Comparison of ENCODE assay signal across 8 mouse cellular contexts in genomic region chr1:23382461-23382805, GRCm38 (mm10). TPM values are rescaled to one million over a fixed set of nuclear protein-coding genes. Genes with fewer than 3 reads are reported as not detected.
DNase-seq lines count a peak whose midpoint lies in the region; ATAC-seq and TF ChIP-seq lines count a peak whose summit lies in the region.

No protein-coding gene starts in this region.

- under 1% methylated on average over 21 of the region's 21 CpGs for WGBS in lung, embryonic 14.5 days
- WGBS in bone marrow, adult 2 months = under 1% methylated on average over 21 of the region's 21 CpGs
- WGBS in forebrain, embryonic 10.5 days = under 1% methylated on average over 20 of the region's 21 CpGs
- 0% methylated on average over 19 of the region's 21 CpGs for WGBS in liver, embryonic 13.5 days (ENCODE audit: insufficient replicate concordance)

- peak overlapping the region; percentile 79 for H3K9ac ChIP-seq in lung, embryonic 14.5 days
- H3K9ac ChIP-seq in liver, embryonic 13.5 days = peak overlapping the region; percentile 98

- ATAC-seq in lung, embryonic 14.5 days (ENCODE audit: insufficient read depth) = no peak; the same call in 1 of the 2 replicates
- ATAC-seq in liver, embryonic 13.5 days (ENCODE audit: low read depth) = no peak
- ATAC-seq in monocyte, adult 5-6 weeks (replicated peaks; ENCODE audit: insufficient number of reproducible peaks, low FRiP score, low TSS enrichment, poor library complexity, severe bottlenecking) = no peak

- H3K9me3 ChIP-seq in lung, embryonic 14.5 days (ENCODE audit: low read depth, low read length) = no peaks in the 10 kb centered on the region
- no peaks in the 10 kb centered on the region for H3K9me3 ChIP-seq in forebrain, embryonic 10.5 days
- no peaks in the 10 kb centered on the region for H3K9me3 ChIP-seq in liver, embryonic 13.5 days (replicated peaks)

- peak overlapping the region; percentile 97 for H3K4me2 ChIP-seq in lung, embryonic 14.5 days
- peak overlapping the region; percentile 98 for H3K4me2 ChIP-seq in liver, embryonic 13.5 days

- TF ChIP-seq CTCF in lung, embryonic 14.5 days (IDR thresholded peaks at IDR 0.05; ENCODE audit: low read depth) = no peak
- TF ChIP-seq CTCF in bone marrow, adult 2 months (IDR thresholded peaks at IDR 0.05; ENCODE audit: control insufficient read depth, insufficient read depth, low read length) = no peak

- H3K4me1 ChIP-seq in lung, embryonic 14.5 days (ENCODE audit: insufficient read depth) = peaks cover 4% of the 10 kb centered on the region; the same call in 1 of the 2 replicates
- peaks cover 5% of the 10 kb centered on the region; the same call in 1 of the 2 replicates for H3K4me1 ChIP-seq in bone marrow, adult 2 months (ENCODE audit: control insufficient read depth, insufficient read depth, low read length)
- peaks cover 38% of the 10 kb centered on the region for H3K4me1 ChIP-seq in forebrain, embryonic 10.5 days
- peaks cover 66% of the 10 kb centered on the region for H3K4me1 ChIP-seq in liver, embryonic 13.5 days (replicated peaks)

- H3K27ac ChIP-seq in lung, embryonic 14.5 days (ENCODE audit: low read depth) = peak overlapping the region; percentile 84
- peak overlapping the region; percentile 97 for H3K27ac ChIP-seq in bone marrow, adult 2 months (ENCODE audit: control insufficient read depth, insufficient read depth, low read depth, low read length, poor library complexity)
- H3K27ac ChIP-seq in forebrain, embryonic 10.5 days = peak overlapping the region; percentile 90
- H3K27ac ChIP-seq in liver, embryonic 13.5 days = peak overlapping the region; percentile 90

- peak overlapping the region; percentile 82 for H3K4me3 ChIP-seq in lung, embryonic 14.5 days (ENCODE audit: low read depth, low read length)
- peak overlapping the region; percentile 90 for H3K4me3 ChIP-seq in bone marrow, adult 2 months (replicated peaks; ENCODE audit: control insufficient read depth, low read depth, low read length)
- peak overlapping the region; percentile 79 for H3K4me3 ChIP-seq in forebrain, embryonic 10.5 days
- H3K4me3 ChIP-seq in liver, embryonic 13.5 days (replicated peaks) = peak overlapping the region; percentile 90

- 0 out of 2 replicates have a peak, but pooled peaks cover 4% of the 10 kb centered on the region for H3K36me3 ChIP-seq in lung, embryonic 14.5 days (ENCODE audit: insufficient read depth)
- 0 out of 2 replicates have a peak, but pooled peaks cover 2% of the 10 kb centered on the region for H3K36me3 ChIP-seq in forebrain, embryonic 10.5 days (replicated peaks)
- peaks cover 11% of the 10 kb centered on the region; the same call in 1 of the 2 replicates for H3K36me3 ChIP-seq in liver, embryonic 13.5 days

- peak; percentile 37 for DNase-seq in lung, embryonic 14.5 days
- no peak for DNase-seq in lung, postnatal 25 days (ENCODE audit: low spot score)
- DNase-seq in forebrain, embryonic 10.5 days (ENCODE audit: extremely low spot score, low spot score) = no peak
- peak; percentile 22 for DNase-seq in liver, embryonic 13.5 days
- no peak for DNase-seq in spleen, adult 12 weeks (ENCODE audit: low spot score)
- no peak for DNase-seq in ovary, adult 18-20 months (ENCODE audit: low spot score)

- no peak for TF ChIP-seq POLR2A in bone marrow, adult 2 months (IDR thresholded peaks at IDR 0.05; ENCODE audit: borderline replicate concordance, control insufficient read depth, low read depth, low read length)

- H3K27me3 ChIP-seq in lung, embryonic 14.5 days (ENCODE audit: insufficient read depth, low read length) = no peaks in the 10 kb centered on the region
- H3K27me3 ChIP-seq in forebrain, embryonic 10.5 days (ENCODE audit: poor library complexity, severe bottlenecking) = no peaks in the 10 kb centered on the region; the same call in 1 of the 2 replicates
- H3K27me3 ChIP-seq in liver, embryonic 13.5 days = no peaks in the 10 kb centered on the region

RNA-seq across cellular contexts. Expression of gene Ogfrl1, which starts 15.1 kb away (rescaled TPM):
- 14.2 and 15.6 TPM in 2 replicates for polyA plus RNA-seq in lung, embryonic 14.5 days (2014; fragmentation: Nextera tagmentation; extraction: Ambion mirVana)
- polyA plus RNA-seq in bone marrow, adult 2 months (2011; ENCODE audit: insufficient read depth, insufficient read length, low replicate concordance, missing spikeins) = 23.6 and 37.2 TPM in 2 replicates
- polyA plus RNA-seq in forebrain, embryonic 10.5 days (2016; fragmentation: Nextera tagmentation; extraction: Ambion mirVana) = 4.8 and 6.3 TPM in 2 replicates
- polyA plus RNA-seq in liver, embryonic 13.5 days (2015; fragmentation: Nextera tagmentation; extraction: Ambion mirVana) = 12.7 and 20.0 TPM in 2 replicates
- total RNA-seq in monocyte, adult 5-6 weeks (2017) = 37.1 to 61.9 TPM (median 56.3 TPM) in 3 replicates

Comparison
In these comparisons a context has a peak if more than half of its experiments do, and no peak if none do; other contexts are left out.
1. DNase-seq: peak in lung, embryonic 14.5 days (single experiment) and liver, embryonic 13.5 days (single experiment); none in lung, postnatal 25 days (single experiment), forebrain, embryonic 10.5 days (single experiment), spleen, adult 12 weeks (single experiment) and ovary, adult 18-20 months (single experiment).
2. Peak in every context shown above with its lines, with median percentiles within 50 percentile points of each other: H3K27ac ChIP-seq and H3K4me3 ChIP-seq.